Mouse (Mus musculus): Measurements from ENCODE around the gene Frmd4b.

Frmd4b gene

GRCm38 (mm10) chr6:97617266-97617743 lies at the start of gene Frmd4b:
Gene Frmd4b (minus strand): TSS chr6:97617541.
- in situ Hi-C loops (cut with MboI, MseI): no loop called here

- in situ Hi-C loops (cut with MboI, MseI): no loop called here
Observed at GRCm38 (mm10) chr6:97666417-97666816, 49.1 kb upstream of the Frmd4b start.

- in situ Hi-C loops (cut with MboI, MseI): no loop called here
Observed at GRCm38 (mm10) chr6:97658921-97659320, 41.6 kb upstream of the Frmd4b start.

GRCm38 (mm10) chr6:97655986-97656385 lies 38.6 kb upstream of the Frmd4b start:
- in situ Hi-C loops (cut with MboI, MseI): no loop called here

- in situ Hi-C loops (cut with MboI, MseI): no loop called here
Observed at GRCm38 (mm10) chr6:97647501-97647900, 30.2 kb upstream of the Frmd4b start.

- in situ Hi-C loops (cut with MboI, MseI): no loop called here
Observed at GRCm38 (mm10) chr6:97623330-97623729, 6.0 kb upstream of the Frmd4b start.

- in situ Hi-C loops (cut with MboI, MseI): no loop called here
Observed at GRCm38 (mm10) chr6:97622236-97622635, 4.9 kb upstream of the Frmd4b start.

GRCm38 (mm10) chr6:97617774-97618173 lies 433 bp upstream of the Frmd4b start:
- in situ Hi-C loops (cut with MboI, MseI): no loop called here

GRCm38 (mm10) chr6:97616658-97617265 lies 579 bp downstream of the Frmd4b start:
- in situ Hi-C loops (cut with MboI, MseI): no loop called here

- in situ Hi-C loops (cut with MboI, MseI): no loop called here
Observed at GRCm38 (mm10) chr6:97615901-97616461, 1.4 kb downstream of the Frmd4b start.

GRCm38 (mm10) chr6:97614179-97614578 lies 3.2 kb downstream of the Frmd4b start:
- in situ Hi-C loops (cut with MboI, MseI): no loop called here

- in situ Hi-C loops (cut with MboI, MseI): no loop called here
Observed at GRCm38 (mm10) chr6:97612861-97613260, 4.5 kb downstream of the Frmd4b start.

GRCm38 (mm10) chr6:97610051-97610450 lies 7.3 kb downstream of the Frmd4b start:
- in situ Hi-C loops (cut with MboI, MseI): no loop called here

GRCm38 (mm10) chr6:97607646-97608045 lies 9.7 kb downstream of the Frmd4b start:
- in situ Hi-C loops (cut with MboI, MseI): no loop called here

GRCm38 (mm10) chr6:97595218-97595617 lies 22.1 kb downstream of the Frmd4b start:
- in situ Hi-C loops (cut with MboI, MseI): no loop called here

- in situ Hi-C loops (cut with MboI, MseI): no loop called here
Observed at GRCm38 (mm10) chr6:97594589-97594988, 22.8 kb downstream of the Frmd4b start.

- in situ Hi-C loops (cut with MboI, MseI): no loop called here
Observed at GRCm38 (mm10) chr6:97590230-97590629, 27.1 kb downstream of the Frmd4b start.

- in situ Hi-C loops (cut with MboI, MseI): no loop called here
Observed at GRCm38 (mm10) chr6:97589581-97589980, 27.8 kb downstream of the Frmd4b start.

GRCm38 (mm10) chr6:97589031-97589430 lies 28.3 kb downstream of the Frmd4b start:
- in situ Hi-C loops (cut with MboI, MseI): no loop called here

- in situ Hi-C loops (cut with MboI, MseI): no loop called here
Observed at GRCm38 (mm10) chr6:97586606-97587005, 30.7 kb downstream of the Frmd4b start.

GRCm38 (mm10) chr6:97586024-97586423 lies 31.3 kb downstream of the Frmd4b start:
- in situ Hi-C loops (cut with MboI, MseI): no loop called here

- in situ Hi-C loops (cut with MboI, MseI): no loop called here
Observed at GRCm38 (mm10) chr6:97582748-97583147, 34.6 kb downstream of the Frmd4b start.

GRCm38 (mm10) chr6:97581941-97582340 lies 35.4 kb downstream of the Frmd4b start:
- in situ Hi-C loops (cut with MboI, MseI): no loop called here

All from T-helper 2 cell (primary cell).